Mouse (Mus musculus) right cerebral cortex, adult 2 months (tissue): ENCODE results near the gene Slc9a9.

Experiments used
- DNase-seq, 2 experiments: peaks; one replicate each; pipeline ENCODE4 v3.0.0; 2021 to 2022; ENCODE audit warnings: low spot score in 2 of 2

The Slc9a9 gene

GRCm38 (mm10) chr9:94837384-94837783 lies 167.7 kb downstream of the Slc9a9 start:
- DNase-seq = no peak

DNA sequence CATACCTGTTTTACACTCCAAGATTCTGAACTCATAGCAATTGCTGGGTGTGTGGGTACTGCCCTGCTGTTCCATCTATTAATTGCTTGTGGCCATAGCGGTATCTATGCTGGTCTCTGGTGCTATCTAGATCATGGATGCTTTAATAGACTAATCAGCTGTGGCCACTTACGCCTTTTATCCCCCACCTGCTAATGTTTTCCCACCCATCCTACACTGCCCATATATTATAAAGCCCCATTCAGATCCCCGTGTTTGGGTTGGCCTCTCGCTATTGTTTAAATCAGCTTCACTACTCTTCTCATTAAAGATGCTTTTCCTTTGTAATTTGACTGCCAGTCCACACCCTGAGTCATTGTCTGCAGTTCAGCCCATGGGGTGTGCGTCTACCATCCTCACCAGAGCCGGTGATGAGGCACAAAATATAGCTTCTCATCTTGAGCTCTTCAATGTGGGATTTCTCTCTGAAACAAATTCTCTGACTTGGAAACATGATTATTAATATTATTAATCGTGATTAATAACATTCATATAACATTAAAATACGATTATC lies 168.8 kb downstream of the Slc9a9 start:
- DNase-seq = no peak

DNA sequence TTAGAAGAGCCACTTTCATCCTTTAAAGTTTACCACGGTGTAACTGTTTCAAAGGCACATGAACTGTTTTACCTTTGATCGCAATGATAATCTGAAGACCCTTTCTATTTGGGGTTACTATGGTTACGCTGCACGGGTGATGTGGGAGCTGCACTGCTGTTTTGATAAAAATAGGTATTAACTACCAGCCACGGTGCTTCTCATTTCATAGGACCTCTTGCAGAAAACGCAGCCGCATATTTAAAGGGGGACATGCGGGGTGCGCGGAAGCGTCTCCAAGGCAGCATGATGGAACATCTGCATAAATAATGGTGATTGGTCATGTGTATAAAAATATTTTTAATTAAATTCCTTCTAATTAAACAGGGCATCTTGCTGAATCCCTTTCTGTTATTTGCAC lies 169.5 kb downstream of the Slc9a9 start:
- DNase-seq = peak; percentile 23 to 32

DNA sequence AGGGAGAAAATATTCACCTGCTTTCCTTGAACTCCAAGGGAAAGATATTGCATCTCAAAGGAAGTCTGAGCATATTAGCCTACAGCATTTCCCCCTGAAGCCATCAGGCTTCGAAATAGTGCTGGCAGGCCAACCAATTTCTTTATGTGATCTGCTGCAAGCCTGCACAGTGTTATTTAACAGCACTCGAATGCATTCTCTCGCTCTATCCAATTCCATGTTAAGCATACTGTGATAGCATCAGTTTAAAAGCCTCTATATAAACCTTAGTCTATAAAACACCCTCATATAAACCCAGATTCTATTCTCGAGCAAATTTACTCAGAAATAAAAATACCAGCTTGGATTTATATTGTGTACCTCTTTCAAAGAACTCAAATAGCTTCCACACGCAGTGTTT lies 170.7 kb downstream of the Slc9a9 start:
- no peak for DNase-seq

- DNase-seq = no peak
These were observed 171.3 kb downstream of the Slc9a9 start for GRCm38 (mm10) chr9:94840972-94841371.

GRCm38 (mm10) chr9:94844176-94844575 lies 174.5 kb downstream of the Slc9a9 start:
- DNase-seq = no peak

DNA sequence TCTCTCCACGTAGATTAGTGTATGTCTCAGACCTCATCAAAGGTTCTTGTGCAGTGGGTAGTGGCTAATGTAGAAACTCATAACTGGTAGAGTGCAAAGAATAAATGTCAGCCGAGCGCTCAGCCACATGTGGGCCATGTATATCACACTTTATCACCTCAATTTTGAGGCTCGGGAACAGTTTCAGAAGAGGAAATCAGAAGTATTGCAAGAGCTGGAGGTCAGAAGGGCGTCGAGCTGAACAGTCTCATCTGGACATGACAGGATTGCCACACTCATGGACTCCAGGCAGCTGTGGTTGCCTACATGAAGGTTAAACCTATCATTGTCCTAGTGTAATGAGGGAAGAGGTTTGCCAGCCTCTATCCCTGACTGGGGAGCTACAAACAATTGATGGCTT lies 177.9 kb downstream of the Slc9a9 start:
- no peak for DNase-seq

DNA sequence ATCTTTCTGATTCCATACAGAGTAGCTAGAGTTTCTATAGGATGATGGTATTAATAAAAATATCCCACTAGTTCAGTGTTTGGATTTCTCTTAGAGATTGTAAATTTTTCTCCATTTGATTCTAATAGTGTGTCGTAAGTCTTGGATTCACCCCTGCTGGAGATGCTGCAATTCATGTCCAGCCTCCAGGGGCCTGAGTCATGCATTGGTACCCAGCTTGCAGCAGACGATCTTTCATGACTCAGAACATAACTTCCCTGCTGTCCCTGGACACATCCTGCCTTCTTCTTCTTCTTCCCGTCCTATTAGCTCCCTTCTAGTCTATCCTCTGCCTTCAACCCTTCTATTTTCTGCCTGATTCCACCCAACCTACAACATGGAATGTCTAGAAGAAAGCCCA lies 181.8 kb downstream of the Slc9a9 start:
- no peak for DNase-seq

GRCm38 (mm10) chr9:94856093-94856492 lies 186.4 kb downstream of the Slc9a9 start:
- no peak for DNase-seq

GRCm38 (mm10) chr9:94868557-94868956 lies 198.8 kb downstream of the Slc9a9 start:
- DNase-seq = no peak

- no peak for DNase-seq
These were observed 199.5 kb downstream of the Slc9a9 start for GRCm38 (mm10) chr9:94869023-94869799.

DNA sequence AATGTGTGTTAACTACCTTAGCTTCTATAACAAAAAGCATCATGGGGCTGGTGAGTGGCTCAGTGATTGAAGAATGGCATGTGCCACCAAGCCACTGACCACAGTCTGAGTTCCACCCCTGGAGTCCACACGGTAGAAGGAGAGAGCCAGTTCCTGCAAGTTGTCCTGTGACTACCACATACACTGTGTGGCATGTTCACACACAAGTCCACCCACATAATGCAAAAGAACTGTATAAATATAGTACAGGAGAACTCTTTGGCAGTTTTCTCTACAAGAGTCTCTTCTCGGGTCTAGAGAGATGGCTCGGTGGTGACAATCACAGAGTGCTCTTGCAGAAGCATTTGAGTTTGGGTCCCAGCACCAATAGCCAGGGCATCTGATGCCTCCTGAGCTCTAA lies 212.8 kb downstream of the Slc9a9 start:
- no peak for DNase-seq

GRCm38 (mm10) chr9:94883435-94883834 lies 213.7 kb downstream of the Slc9a9 start:
- no peak for DNase-seq

DNA sequence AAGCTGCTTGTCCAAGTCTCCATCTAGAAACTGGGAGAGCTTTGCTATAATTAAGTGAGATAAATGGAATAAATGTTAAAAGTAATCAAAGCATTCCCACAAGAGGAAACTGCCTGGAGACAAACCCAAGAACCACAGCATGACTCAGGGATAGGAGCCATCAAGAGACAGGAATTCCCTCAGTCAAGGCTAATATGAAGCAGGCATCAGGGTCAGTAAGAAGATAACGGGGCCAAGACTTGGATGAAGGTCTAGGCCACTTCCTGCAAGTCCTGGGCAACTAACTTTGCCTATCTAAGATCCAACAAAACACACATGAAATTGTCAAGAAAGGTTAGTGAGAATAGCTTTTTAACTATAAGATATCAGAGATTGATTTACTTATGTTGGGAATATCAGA lies 215.4 kb downstream of the Slc9a9 start:
- no peak for DNase-seq

- no peak for DNase-seq
These were observed 219.9 kb downstream of the Slc9a9 start for GRCm38 (mm10) chr9:94889647-94890046.

GRCm38 (mm10) chr9:94895882-94896281 lies 226.2 kb downstream of the Slc9a9 start:
- DNase-seq = no peak

- no peak for DNase-seq
These were observed 234.5 kb downstream of the Slc9a9 start for GRCm38 (mm10) chr9:94904180-94904579.

- DNase-seq = no peak
These were observed 237.4 kb downstream of the Slc9a9 start for GRCm38 (mm10) chr9:94907020-94907610.

DNA sequence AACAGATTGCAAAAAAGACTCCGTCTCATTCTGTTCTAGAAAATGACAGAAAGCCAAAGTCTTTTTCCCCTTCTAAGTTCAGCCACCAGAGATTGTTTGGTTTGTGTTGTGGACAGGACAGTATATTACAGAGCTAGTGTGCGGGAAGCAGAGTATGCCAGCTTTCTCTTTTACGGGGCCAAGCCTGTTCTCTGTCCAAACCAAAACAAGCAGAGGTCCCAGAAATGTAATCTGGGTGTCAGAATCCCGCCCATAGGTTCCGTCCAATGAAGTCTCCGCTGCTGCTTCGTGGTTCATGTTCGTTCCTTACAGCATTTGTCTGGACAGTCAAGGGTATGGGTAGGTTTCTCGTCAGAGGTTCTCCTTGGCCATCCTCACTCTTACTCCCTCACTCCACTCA lies 242.4 kb downstream of the Slc9a9 start:
- no peak for DNase-seq

DNA sequence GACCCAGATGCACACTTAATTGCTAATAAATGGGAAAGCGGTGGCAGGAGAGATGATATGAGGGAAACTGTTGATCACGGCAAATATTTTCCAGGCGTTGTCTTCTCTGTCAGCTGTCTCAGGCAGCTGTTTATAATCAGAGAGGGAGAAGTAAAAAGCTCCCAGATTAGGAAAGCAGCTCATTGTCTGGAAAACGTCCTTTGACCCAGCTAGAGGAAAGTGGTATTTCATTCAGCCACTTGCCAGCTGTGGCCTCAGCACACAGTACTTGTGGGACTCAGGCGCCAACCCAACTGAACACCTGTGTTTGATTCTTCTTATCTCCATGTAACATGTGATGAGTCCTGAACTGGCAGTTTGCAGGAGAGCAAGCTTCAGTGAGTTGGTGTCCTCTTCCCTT lies 252.4 kb downstream of the Slc9a9 start:
- DNase-seq = no peak

- no peak for DNase-seq
These were observed 256.1 kb downstream of the Slc9a9 start for GRCm38 (mm10) chr9:94925845-94926244.

DNA sequence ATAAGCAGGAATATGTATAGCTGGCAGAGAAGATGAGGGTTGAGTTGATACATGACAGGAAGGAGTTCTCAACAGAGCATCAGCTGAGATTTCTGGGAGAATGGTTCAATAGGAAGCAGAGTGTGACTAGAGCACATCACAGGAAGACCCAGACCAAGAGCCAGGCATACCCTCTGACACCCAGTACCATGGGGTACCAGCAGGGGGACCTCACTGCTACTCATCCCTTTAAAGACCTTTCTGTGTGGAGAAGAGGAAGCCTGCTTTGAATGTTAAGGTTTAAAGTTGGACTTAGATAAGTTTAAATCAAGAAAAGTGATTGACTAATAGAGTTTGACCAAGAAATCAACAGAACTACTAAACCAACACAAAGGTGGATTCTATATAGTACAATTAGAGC lies 257.4 kb downstream of the Slc9a9 start:
- no peak for DNase-seq

- DNase-seq = no peak
These were observed 275.9 kb downstream of the Slc9a9 start for GRCm38 (mm10) chr9:94945569-94946135.
